Mouse (Mus musculus) embryonic facial prominence, embryonic 10.5 days (tissue): Measurements from ENCODE around the gene Cdk1. TPM values are rescaled to one million over a fixed set of nuclear protein-coding genes. Genes with fewer than 3 reads are reported as not detected.

Experiments used
- DNase-seq: peaks from one replicate; pipeline ENCODE4 v3.0.0-alpha.2; 2017; ENCODE audit warnings: low spot score
- H3K27ac ChIP-seq: fragments of 300-500 bp; sonication (generic); replicated peaks from 2 replicates; pipeline ENCODE4 v1.5.1; 2016; ENCODE audit warnings: mild to moderate bottlenecking
- H3K27me3 ChIP-seq: fragments of 300-500 bp; sonication (generic); replicated peaks from 2 replicates; pipeline ENCODE4 v1.6.1; 2016; ENCODE audit warnings: low read depth, mild to moderate bottlenecking; ENCODE audit not compliant: poor library complexity, severe bottlenecking
- H3K36me3 ChIP-seq: fragments of 300-500 bp; sonication (generic); replicated peaks from 2 replicates; pipeline ENCODE4 v1.6.1; 2016; ENCODE audit warnings: mild to moderate bottlenecking, moderate library complexity
- H3K4me1 ChIP-seq: fragments of 300-500 bp; sonication (generic); 2 replicates; pipeline ENCODE4 v1.6.1; 2016
- H3K4me3 ChIP-seq: fragments of 300-500 bp; sonication (generic); 2 replicates; pipeline ENCODE4 v1.5.1; 2016; ENCODE audit warnings: mild to moderate bottlenecking, moderate library complexity
- H3K9me3 ChIP-seq: fragments of 300-500 bp; sonication (generic); 2 replicates; pipeline ENCODE4 v1.6.1; 2016; ENCODE audit warnings: mild to moderate bottlenecking
- WGBS: fragments of 180-500 bp; shearing (Covaris S2); methylation state at CpG from one replicate; pipeline ENCODE4 v1.1.7; 2016; 5-methylcytosine and 5-hydroxymethylcytosine counted together
- polyA plus RNA-seq: library from polyadenylated mRNA; unstranded; fragments of >200 nt; fragmentation: Nextera tagmentation; extraction: Ambion mirVana; gene quantifications from 2 replicates; pipeline ENCODE4 v1.2.1, GENCODE M21; 2016

The Cdk1 gene
- polyA plus RNA-seq, 1 experiment from 2014 or later = 534 TPM

DNA sequence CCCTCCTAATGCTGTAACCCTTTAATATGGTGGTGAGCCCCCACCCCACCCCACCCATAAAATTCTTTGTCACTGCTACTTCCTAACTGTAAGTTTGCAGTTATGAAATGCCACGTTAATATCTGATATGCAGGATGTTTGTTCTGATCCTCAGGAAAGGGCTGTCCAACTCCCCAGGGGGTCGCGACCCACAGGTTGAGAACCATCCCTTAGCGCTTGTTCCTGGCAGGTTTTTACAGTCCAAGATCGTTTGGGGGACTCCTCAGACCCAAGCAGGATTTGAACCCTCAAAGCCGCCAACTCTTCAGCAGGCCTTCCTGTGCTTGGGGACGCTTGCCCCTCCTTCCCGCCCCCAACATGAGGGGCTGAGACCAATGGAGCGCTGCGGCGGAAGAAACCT is 16.5 kb downstream of the Cdk1 start:
- Histone ChIP-seq H3K4me3 (no peak overlapping the region), H3K27ac (no peak overlapping the region), H3K9me3 (no peaks in the 10 kb centered on the region), H3K27me3 (no peaks in the 10 kb centered on the region), H3K36me3 (peaks cover 90% of the 10 kb centered on the region), H3K4me1 (no peaks in the 10 kb centered on the region)
- WGBS = 94% methylated on average over 11 of the region's 11 CpGs
- DNase-seq = no peak

DNA sequence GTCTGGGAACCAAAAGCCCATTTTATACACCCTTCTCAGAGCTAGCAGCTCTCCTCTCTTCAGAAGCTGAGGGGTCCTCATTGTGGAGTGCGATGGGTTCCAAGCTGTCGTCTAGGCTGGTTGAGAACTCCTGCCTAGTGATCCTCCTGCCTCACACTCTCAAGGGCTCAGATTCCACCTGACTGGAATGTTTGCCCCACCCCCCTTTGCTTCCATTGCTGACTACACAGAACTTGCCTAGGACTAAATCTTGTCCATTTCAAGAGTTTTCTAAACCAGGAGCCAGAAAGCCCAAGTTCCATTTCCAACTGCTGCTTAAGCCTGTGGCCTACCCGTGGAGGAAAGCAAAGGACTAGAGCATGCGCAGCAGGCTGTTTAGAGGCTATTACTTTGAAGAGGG is 17.1 kb downstream of the Cdk1 start:
- no peak overlapping the region for H3K27ac ChIP-seq
- H3K4me1 ChIP-seq = no peaks in the 10 kb centered on the region
- WGBS = 77% methylated on average over 4 of the region's 4 CpGs
- H3K36me3 ChIP-seq = peaks cover 84% of the 10 kb centered on the region
- no peaks in the 10 kb centered on the region for H3K27me3 ChIP-seq
- DNase-seq = no peak
- H3K4me3 ChIP-seq = no peak overlapping the region
- no peaks in the 10 kb centered on the region for H3K9me3 ChIP-seq

DNA sequence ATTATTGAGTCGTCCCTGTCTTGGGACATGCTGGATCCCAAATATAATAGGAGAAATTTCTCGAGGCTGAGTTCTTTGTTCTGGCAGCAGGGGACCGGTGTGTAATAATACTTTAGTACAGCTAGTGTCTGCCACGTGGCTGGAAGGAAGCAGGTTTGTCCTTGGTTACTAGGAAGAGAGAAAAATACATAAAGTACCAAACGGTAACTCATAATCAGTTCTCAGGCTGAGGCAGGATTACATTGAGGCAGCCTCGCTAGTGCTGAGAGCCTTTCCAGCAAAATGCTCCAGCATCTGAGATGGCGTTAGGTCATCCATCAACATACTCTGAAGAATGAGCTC is 17.6 kb downstream of the Cdk1 start:
- Histone ChIP-seq H3K27me3 (no peaks in the 10 kb centered on the region), H3K4me3 (no peak overlapping the region), H3K27ac (no peak overlapping the region), H3K4me1 (no peaks in the 10 kb centered on the region), H3K36me3 (peaks cover 80% of the 10 kb centered on the region), H3K9me3 (no peaks in the 10 kb centered on the region)
- 82% methylated on average over 7 of the region's 7 CpGs for WGBS
- DNase-seq = no peak

GRCm38 (mm10) chr10:69334271-69335194 is 18.2 kb downstream of the Cdk1 start:
- H3K9me3 ChIP-seq = no peaks in the 10 kb centered on the region
- H3K4me3 ChIP-seq = no peak overlapping the region
- no peak for DNase-seq
- peaks cover 73% of the 10 kb centered on the region for H3K36me3 ChIP-seq
- 86% methylated on average over 16 of the region's 16 CpGs for WGBS
- no peaks in the 10 kb centered on the region for H3K27me3 ChIP-seq
- no peak overlapping the region for H3K27ac ChIP-seq
- H3K4me1 ChIP-seq = no peaks in the 10 kb centered on the region

GRCm38 (mm10) chr10:69333212-69333611 is 19.5 kb downstream of the Cdk1 start:
- H3K4me3 ChIP-seq = no peak overlapping the region
- H3K4me1 ChIP-seq = no peaks in the 10 kb centered on the region
- H3K9me3 ChIP-seq = no peaks in the 10 kb centered on the region
- no peak overlapping the region for H3K27ac ChIP-seq
- peaks cover 60% of the 10 kb centered on the region for H3K36me3 ChIP-seq
- 90% methylated on average over 11 of the region's 11 CpGs for WGBS
- DNase-seq = no peak
- H3K27me3 ChIP-seq = no peaks in the 10 kb centered on the region

GRCm38 (mm10) chr10:69331231-69331630 is 21.5 kb downstream of the Cdk1 start:
- 87% methylated on average over 6 of the region's 6 CpGs for WGBS
- peaks cover 40% of the 10 kb centered on the region for H3K36me3 ChIP-seq
- no peaks in the 10 kb centered on the region for H3K9me3 ChIP-seq
- H3K27me3 ChIP-seq = no peaks in the 10 kb centered on the region
- H3K4me3 ChIP-seq = no peak overlapping the region
- H3K4me1 ChIP-seq = no peaks in the 10 kb centered on the region
- no peak for DNase-seq
- H3K27ac ChIP-seq = no peak overlapping the region

DNA sequence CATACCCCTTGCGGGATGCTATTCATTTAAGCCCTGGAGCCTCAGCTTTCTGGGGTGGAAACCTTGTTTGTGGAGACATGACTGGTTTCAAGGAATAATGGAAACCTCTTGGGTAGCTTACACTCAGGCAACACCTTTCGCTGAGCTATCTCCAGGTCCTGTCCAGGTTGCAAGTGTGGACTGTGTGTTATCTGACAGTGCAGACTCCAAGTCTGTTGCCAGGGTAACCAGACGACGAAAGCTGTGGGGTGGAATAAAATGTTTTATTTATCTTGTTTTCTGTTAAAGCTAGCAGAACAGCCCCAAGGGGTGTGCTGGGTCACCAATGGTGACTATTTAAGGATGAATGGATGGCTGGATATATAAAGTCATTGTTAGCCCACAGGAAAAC is 24.1 kb downstream of the Cdk1 start:
- H3K4me3 ChIP-seq = no peak overlapping the region
- H3K27me3 ChIP-seq = no peaks in the 10 kb centered on the region
- no peak for DNase-seq
- no peak overlapping the region for H3K27ac ChIP-seq
- H3K4me1 ChIP-seq = no peaks in the 10 kb centered on the region
- H3K36me3 ChIP-seq = peaks cover 15% of the 10 kb centered on the region
- 86% methylated on average over 4 of the region's 4 CpGs for WGBS
- H3K9me3 ChIP-seq = no peaks in the 10 kb centered on the region

DNA sequence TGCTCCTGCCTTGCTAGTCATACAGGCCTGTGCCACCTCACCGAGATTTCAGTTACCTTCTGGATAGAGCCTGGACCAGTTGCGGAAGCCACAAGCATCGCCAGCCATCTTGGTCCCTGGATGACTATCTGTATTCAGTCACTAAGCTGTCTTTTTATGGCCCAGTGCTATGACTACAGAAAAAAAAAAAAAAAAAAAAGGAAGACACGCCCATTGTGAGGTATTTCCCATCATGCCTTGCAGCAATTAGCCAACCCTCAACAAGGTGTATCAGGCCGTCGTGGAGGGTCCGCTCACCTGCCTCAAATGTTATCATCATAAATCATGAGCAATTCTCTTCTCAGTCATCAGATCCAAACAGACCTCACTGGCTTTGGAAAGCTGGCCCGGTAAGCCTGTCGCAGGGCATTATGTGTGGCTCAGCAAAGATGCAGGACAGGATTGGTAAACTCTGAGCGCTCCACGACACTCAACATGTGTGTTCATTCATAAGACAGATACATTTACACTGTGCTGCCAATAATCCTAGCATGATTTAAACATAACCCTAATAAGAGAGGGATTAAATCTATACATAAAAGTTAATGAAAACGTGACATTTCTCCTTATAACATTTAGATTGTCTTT is 24.6 kb downstream of the Cdk1 start:
- Histone ChIP-seq H3K9me3 (no peaks in the 10 kb centered on the region), H3K36me3 (peaks cover 9% of the 10 kb centered on the region), H3K27ac (no peak overlapping the region), H3K4me1 (no peaks in the 10 kb centered on the region), H3K4me3 (no peak overlapping the region), H3K27me3 (no peaks in the 10 kb centered on the region)
- 93% methylated on average over 12 of the region's 12 CpGs for WGBS
- no peak for DNase-seq

DNA sequence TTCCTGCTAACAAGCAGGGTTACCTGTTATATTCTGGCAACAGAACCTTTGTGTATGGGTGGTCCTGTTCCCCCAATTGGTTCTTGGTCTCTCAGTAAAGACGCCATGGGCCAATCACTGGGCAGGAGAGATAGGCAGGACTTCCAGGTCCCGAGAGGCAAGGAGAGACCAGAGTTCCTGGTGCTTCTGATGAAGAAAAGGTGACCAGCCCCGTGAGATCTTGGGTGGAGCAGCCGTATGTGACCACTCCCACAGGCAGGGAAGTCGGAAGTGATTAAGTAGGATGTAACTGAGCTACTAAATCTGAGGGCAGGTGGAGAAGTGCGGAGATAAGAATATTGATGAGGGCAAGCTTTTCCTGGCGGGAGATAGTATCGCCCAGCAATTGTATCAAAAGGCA is 25.4 kb downstream of the Cdk1 start:
- H3K4me1 ChIP-seq = no peaks in the 10 kb centered on the region
- DNase-seq = no peak
- no peaks in the 10 kb centered on the region for H3K9me3 ChIP-seq
- H3K36me3 ChIP-seq = peaks cover 3% of the 10 kb centered on the region
- no peak overlapping the region for H3K27ac ChIP-seq
- WGBS = 71% methylated on average over 8 of the region's 8 CpGs
- no peak overlapping the region for H3K4me3 ChIP-seq
- no peaks in the 10 kb centered on the region for H3K27me3 ChIP-seq

DNA sequence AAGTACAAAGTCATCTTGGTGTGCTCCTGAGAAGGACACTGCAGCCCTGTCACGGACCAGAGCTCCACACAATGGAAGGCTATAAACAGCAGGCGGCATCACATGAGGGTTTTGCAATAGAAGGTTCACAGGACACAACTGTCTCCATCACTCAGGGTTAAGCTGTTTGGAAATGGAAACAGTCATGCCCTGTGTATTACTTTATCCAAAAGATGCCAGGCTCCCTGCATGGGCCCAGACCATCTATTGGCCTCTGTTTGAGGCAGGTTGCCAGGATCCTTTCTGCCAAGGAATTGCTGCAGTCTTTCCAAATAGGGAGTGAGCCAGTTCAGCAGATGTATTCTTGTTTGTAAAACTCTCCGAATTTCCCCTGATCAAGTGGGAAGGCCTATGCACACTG is 26.3 kb downstream of the Cdk1 start:
- WGBS = 89% methylated on average over 3 of the region's 3 CpGs

GRCm38 (mm10) chr10:69324816-69325215 is 27.9 kb downstream of the Cdk1 start:
- H3K27ac ChIP-seq = no peak overlapping the region
- H3K27me3 ChIP-seq = no peaks in the 10 kb centered on the region
- no peaks in the 10 kb centered on the region for H3K9me3 ChIP-seq
- WGBS = 89% methylated on average over 7 of the region's 7 CpGs
- no peaks in the 10 kb centered on the region for H3K36me3 ChIP-seq
- H3K4me1 ChIP-seq = no peaks in the 10 kb centered on the region
- no peak overlapping the region for H3K4me3 ChIP-seq
- no peak for DNase-seq

More for the DNA sequence above, 26.3 kb downstream of the Cdk1 start:
- H3K36me3 ChIP-seq = no peaks in the 10 kb centered on the region
- no peaks in the 10 kb centered on the region for H3K27me3 ChIP-seq
- H3K27ac ChIP-seq = no peak overlapping the region
- no peaks in the 10 kb centered on the region for H3K4me1 ChIP-seq
- no peaks in the 10 kb centered on the region for H3K9me3 ChIP-seq
- no peak overlapping the region for H3K4me3 ChIP-seq
- no peak for DNase-seq

GRCm38 (mm10) chr10:69323986-69324385 is 28.8 kb downstream of the Cdk1 start:
- no peak overlapping the region for H3K4me3 ChIP-seq
- no peak for DNase-seq
- H3K27me3 ChIP-seq = no peaks in the 10 kb centered on the region
- no peaks in the 10 kb centered on the region for H3K36me3 ChIP-seq
- WGBS = 86% methylated on average over 13 of the region's 13 CpGs
- no peaks in the 10 kb centered on the region for H3K4me1 ChIP-seq
- no peaks in the 10 kb centered on the region for H3K9me3 ChIP-seq
- no peak overlapping the region for H3K27ac ChIP-seq

DNA sequence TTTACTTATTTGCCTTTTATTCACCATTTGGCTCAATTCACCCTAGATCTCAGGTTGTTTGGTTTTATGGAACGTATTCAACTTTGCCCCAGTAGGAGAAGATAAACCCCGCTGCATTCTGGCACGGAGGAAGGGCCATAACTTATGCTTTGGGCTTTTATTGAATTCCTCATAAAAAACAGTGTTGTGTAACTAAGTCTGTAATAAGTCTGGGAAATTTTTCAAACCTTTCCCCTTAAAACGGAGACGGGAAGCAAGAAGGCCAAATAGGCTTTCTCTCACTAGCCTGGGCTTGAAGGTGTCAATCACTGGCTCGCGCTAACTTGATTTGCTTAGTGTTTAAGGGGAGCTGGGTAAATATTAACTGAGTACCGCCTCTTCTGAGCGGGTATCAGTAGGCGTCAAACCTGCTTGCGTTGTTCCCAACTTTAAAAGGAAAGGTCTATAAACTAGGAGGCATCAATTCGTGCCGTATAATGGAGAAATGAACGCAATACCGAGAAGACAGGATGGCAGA is 31.2 kb downstream of the Cdk1 start:
- no peak overlapping the region for H3K27ac ChIP-seq
- no peaks in the 10 kb centered on the region for H3K27me3 ChIP-seq
- H3K4me1 ChIP-seq = no peaks in the 10 kb centered on the region
- DNase-seq = no peak
- H3K9me3 ChIP-seq = no peaks in the 10 kb centered on the region
- 60% methylated on average over 15 of the region's 15 CpGs for WGBS
- H3K36me3 ChIP-seq = no peaks in the 10 kb centered on the region
- no peak overlapping the region for H3K4me3 ChIP-seq
